Mouse (Mus musculus) G1E (cell line): ENCODE data around the gene Sfr1.

Experiments used
- CTCF ChIP-seq: IDR thresholded peaks from 2 replicates; pipeline ENCODE4 v1.5.1; 2012; ENCODE audit warnings: low read depth, low read length, inconsistent platforms, mixed read lengths
- GATA1 ChIP-seq: IDR thresholded peaks from 2 replicates; pipeline ENCODE4 v1.6.1; 2012; ENCODE audit warnings: borderline replicate concordance, low read length, inconsistent platforms, mixed read lengths
- TAL1 ChIP-seq: conservative IDR thresholded peaks from 2 replicates; pipeline ENCODE4 v1.6.1; 2012; ENCODE audit warnings: low read depth, low read length, inconsistent platforms, mixed read lengths

DNA sequence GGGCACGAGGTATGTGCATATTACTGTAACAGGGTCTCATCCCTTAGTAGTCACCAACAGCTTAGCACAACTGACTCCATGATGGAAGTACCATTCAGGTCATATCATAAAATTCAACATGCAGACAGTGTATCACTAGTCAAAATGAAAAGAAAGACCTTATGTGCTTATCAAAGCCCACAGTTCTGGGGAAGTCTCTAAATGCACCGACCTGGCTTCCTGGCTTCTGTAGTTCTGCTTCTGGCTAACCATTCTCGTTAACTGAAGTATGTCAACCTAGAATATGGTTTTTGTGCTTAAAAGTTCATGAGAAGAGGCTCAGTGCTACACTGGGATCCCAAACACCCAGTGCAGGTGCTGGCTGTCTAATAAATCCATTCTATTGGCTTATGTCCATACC, 12.3 kb upstream of the Sfr1 start:
- TF ChIP-seq CTCF (no peak), TAL1 (no peak), GATA1 (no peak)
